Mouse (Mus musculus): ENCODE measurements around the gene Susd4.

GRCm38 (mm10) chr1:182849556-182849955, 85.9 kb downstream of the Susd4 start:
- TF ChIP-seq CTCF (IDR thresholded peaks at IDR 0.05; ENCODE audit: borderline replicate concordance, extremely low read depth, insufficient read depth, insufficient read length) (no peak), POLR2A (IDR thresholded peaks at IDR 0.05; ENCODE audit: borderline replicate concordance, extremely low read depth, insufficient read depth, insufficient read length, poor library complexity, severe bottlenecking) (no peak)

Data from brain, embryonic 14.5 days (tissue).